Mouse (Mus musculus) kidney, postnatal 0 days (tissue): ENCODE results near the gene Ptpn11. TPM values are rescaled to one million over a fixed set of nuclear protein-coding genes. Genes with fewer than 3 reads are reported as not detected.
A peak's percentile ranks its signal among the peaks of the same experiment; 100 is the strongest.

ENCODE experiments used
- ATAC-seq: fragments of 200-750 bp; cut with Nextera tagmentation; replicated peaks from 2 replicates; pipeline ENCODE4 v1.8.0; 2017; ENCODE audit warnings: low read depth, moderate number of reproducible peaks, moderate TSS enrichment, moderate library complexity; ENCODE audit not compliant: low FRiP score
- DNase-seq: peaks from one replicate; pipeline ENCODE4 v3.0.0-alpha.2; 2016; ENCODE audit warnings: low spot score
- H3K27ac ChIP-seq: fragments of 300-500 bp; sonication (generic); 2 replicates; pipeline ENCODE4 v1.5.1; 2014; ENCODE audit warnings: mild to moderate bottlenecking
- H3K27me3 ChIP-seq: fragments of 300-500 bp; sonication (generic); 2 replicates; pipeline ENCODE4 v1.6.1; 2014; ENCODE audit warnings: low read length, mixed read lengths; ENCODE audit not compliant: insufficient read depth
- H3K36me3 ChIP-seq: fragments of 300-500 bp; sonication (generic); 2 replicates; pipeline ENCODE4 v1.6.1; 2014; ENCODE audit warnings: low read length, mixed read lengths; ENCODE audit not compliant: insufficient read depth
- H3K4me1 ChIP-seq: fragments of 300-500 bp; sonication (generic); replicated peaks from 2 replicates; pipeline ENCODE4 v1.6.1; 2014; ENCODE audit warnings: antibody characterized with exemption, low read length, mixed read lengths; ENCODE audit not compliant: insufficient read depth
- H3K4me2 ChIP-seq: fragments of 300-500 bp; sonication (generic); 2 replicates; pipeline ENCODE4 v1.6.1; 2014; ENCODE audit warnings: mild to moderate bottlenecking, low read length, moderate library complexity, mixed read lengths
- H3K4me3 ChIP-seq: fragments of 300-500 bp; sonication (generic); replicated peaks from 2 replicates; pipeline ENCODE4 v1.5.1; 2014; ENCODE audit warnings: low read depth, low read length
- H3K9ac ChIP-seq: fragments of 300-500 bp; sonication (generic); 2 replicates; pipeline ENCODE4 v1.6.1; 2014; ENCODE audit warnings: low read depth, low read length
- H3K9me3 ChIP-seq: fragments of 300-500 bp; sonication (generic); replicated peaks from 2 replicates; pipeline ENCODE4 v1.6.1; 2016; ENCODE audit warnings: low read length, inconsistent platforms, mixed read lengths
- CTCF ChIP-seq: IDR thresholded peaks from 2 replicates; pipeline ENCODE4 v1.5.1; 2016; ENCODE audit warnings: antibody characterized with exemption, low read depth, mild to moderate bottlenecking, moderate library complexity
- WGBS: fragments of 180-500 bp; shearing (Covaris S2); extraction: QIAGEN DNeasy Blood & Tissue Kit; methylation state at CpG from one replicate; pipeline ENCODE4 v1.1.7; 2014; 5-methylcytosine and 5-hydroxymethylcytosine counted together
- polyA plus RNA-seq: library from polyadenylated mRNA; unstranded; fragments of >200 nt; fragmentation: Nextera tagmentation; extraction: Ambion mirVana; gene quantifications from 2 replicates; pipeline ENCODE4 v1.2.1, GENCODE M21; 2015

The Ptpn11 gene
- polyA plus RNA-seq, 1 experiment from 2014 or later, result 20.0 TPM

- DNase-seq (no peak), ATAC-seq (no peak)
- Histone ChIP-seq H3K36me3 (peaks cover 52% of the 10 kb centered on the region), H3K9me3 (no peaks in the 10 kb centered on the region), H3K4me3 (no peak overlapping the region), H3K9ac (no peak overlapping the region), H3K27me3 (no peaks in the 10 kb centered on the region), H3K27ac (no peak overlapping the region), H3K4me2 (no peak overlapping the region), H3K4me1 (0 out of 2 replicates have a peak, but pooled peaks cover 11% of the 10 kb centered on the region)
- WGBS, result 65% methylated on average over 13 of the region's 13 CpGs
- no peak for TF ChIP-seq CTCF
These were observed 46.6 kb downstream of the Ptpn11 start for GRCm38 (mm10) chr5:121144441-121145238.

DNA sequence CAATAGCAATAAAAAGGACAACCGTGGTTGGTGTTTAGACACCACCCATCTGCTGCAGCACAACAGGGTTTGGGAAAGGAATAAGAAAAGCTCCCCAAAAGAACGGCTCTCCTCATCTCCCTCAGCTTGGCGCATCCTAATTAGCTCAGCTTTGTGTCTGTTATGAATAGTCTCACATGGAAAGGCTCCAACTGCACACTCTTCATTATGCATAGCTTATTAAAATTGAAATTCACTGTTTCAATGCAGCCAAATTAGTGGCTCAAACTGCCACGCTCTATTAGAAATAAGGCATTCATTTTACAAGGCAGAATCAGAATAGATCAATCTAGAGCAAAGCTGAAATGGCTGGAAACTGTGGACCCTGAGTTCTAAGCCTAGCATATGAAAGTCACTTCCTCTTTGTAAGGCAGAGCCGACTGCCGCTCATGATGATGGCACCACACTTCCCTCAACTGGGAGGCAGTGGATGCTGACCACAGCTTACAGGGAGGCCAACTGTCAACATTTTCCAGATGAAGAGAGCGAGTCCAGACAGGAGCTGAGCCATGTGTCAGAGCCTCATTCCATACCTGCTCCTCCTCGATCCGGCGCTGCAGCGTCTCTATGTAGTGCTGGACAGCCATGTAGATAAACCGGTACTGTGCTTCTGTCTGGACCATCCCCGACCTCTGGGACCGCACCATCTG is 48.6 kb downstream of the Ptpn11 start:
- H3K4me3 ChIP-seq, result no peak overlapping the region
- H3K27ac ChIP-seq, result no peak overlapping the region
- no peaks in the 10 kb centered on the region for H3K9me3 ChIP-seq
- no peaks in the 10 kb centered on the region for H3K27me3 ChIP-seq
- TF ChIP-seq CTCF, result no peak
- 96% methylated on average over 14 of the region's 14 CpGs for WGBS
- H3K4me2 ChIP-seq, result no peak overlapping the region
- H3K9ac ChIP-seq, result no peak overlapping the region
- H3K4me1 ChIP-seq, result 0 out of 2 replicates have a peak, but pooled peaks cover 11% of the 10 kb centered on the region
- ATAC-seq (no peak), DNase-seq (no peak)
- peaks cover 62% of the 10 kb centered on the region for H3K36me3 ChIP-seq

GRCm38 (mm10) chr5:121140276-121140675 is 50.9 kb downstream of the Ptpn11 start:
- no peak overlapping the region for H3K27ac ChIP-seq
- H3K27me3 ChIP-seq, result no peaks in the 10 kb centered on the region
- no peak overlapping the region for H3K9ac ChIP-seq
- DNase-seq (no peak), ATAC-seq (no peak)
- no peaks in the 10 kb centered on the region for H3K4me1 ChIP-seq
- no peak overlapping the region for H3K4me2 ChIP-seq
- no peak for TF ChIP-seq CTCF
- H3K9me3 ChIP-seq, result no peaks in the 10 kb centered on the region
- 74% methylated on average over 7 of the region's 7 CpGs for WGBS
- peaks cover 74% of the 10 kb centered on the region for H3K36me3 ChIP-seq
- H3K4me3 ChIP-seq, result no peak overlapping the region

- Histone ChIP-seq H3K4me3 (no peak overlapping the region), H3K36me3 (peaks cover 79% of the 10 kb centered on the region), H3K4me1 (no peaks in the 10 kb centered on the region), H3K27ac (no peak overlapping the region), H3K9ac (no peak overlapping the region), H3K4me2 (no peak overlapping the region), H3K27me3 (no peaks in the 10 kb centered on the region), H3K9me3 (no peaks in the 10 kb centered on the region)
- no peak for DNase-seq
- 97% methylated on average over 8 of the region's 8 CpGs for WGBS
- TF ChIP-seq CTCF, result no peak
- no peak for ATAC-seq
These were observed 54.1 kb downstream of the Ptpn11 start for GRCm38 (mm10) chr5:121137125-121137524.

DNA sequence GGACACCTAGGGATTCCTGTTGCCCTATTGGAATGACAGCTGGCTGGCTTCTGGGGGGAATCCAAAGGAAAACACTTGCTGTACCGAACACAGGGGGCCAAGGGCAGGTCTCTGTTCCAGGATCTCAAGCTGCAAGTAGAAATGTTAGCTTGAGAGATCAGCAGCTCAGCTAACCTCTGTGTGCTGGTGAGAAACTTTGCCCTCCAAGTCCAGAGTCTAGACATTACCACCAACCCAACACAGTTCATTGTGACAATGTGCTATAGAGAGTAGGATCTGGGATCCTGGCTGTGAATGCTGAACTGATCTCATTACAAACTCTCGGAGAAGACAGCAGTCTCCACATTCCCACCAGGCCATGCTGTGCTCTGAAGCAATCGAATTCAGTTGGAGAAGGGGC is 59.4 kb downstream of the Ptpn11 start:
- Histone ChIP-seq H3K9me3 (no peaks in the 10 kb centered on the region), H3K4me2 (no peak overlapping the region), H3K27ac (no peak overlapping the region), H3K4me3 (no peak overlapping the region), H3K4me1 (no peaks in the 10 kb centered on the region), H3K27me3 (no peaks in the 10 kb centered on the region), H3K36me3 (peaks cover 44% of the 10 kb centered on the region), H3K9ac (no peak overlapping the region)
- DNase-seq (no peak), ATAC-seq (no peak)
- TF ChIP-seq CTCF, result no peak
- WGBS, result 79% methylated on average over 3 of the region's 3 CpGs

DNA sequence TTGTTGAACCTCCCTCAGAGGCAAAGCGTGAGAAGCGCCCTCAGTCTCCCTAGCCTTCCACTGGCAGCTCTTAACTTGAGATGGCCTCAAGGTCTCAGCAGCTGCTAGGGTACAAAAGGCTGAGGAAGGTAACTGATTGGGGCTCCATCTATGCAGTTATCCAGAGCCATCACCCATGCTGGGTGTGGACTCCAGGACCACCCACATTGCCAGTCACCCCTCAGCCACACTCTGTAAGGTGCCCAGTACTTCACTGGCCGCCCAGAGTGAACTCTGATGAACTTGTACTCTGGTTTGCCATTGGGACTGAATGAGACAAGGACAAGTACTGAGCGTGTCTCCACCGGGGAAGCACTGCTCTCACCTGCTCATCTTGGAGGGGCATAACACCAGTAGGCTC is 61.9 kb downstream of the Ptpn11 start:
- 98% methylated on average over 5 of the region's 5 CpGs for WGBS
- no peaks in the 10 kb centered on the region for H3K27me3 ChIP-seq

More for the DNA sequence above, 61.9 kb downstream of the Ptpn11 start:
- no peaks in the 10 kb centered on the region for H3K9me3 ChIP-seq
- DNase-seq (no peak), ATAC-seq (0 out of 2 replicates have a peak, but pooled peaks have one; percentile 13)
- H3K4me1 ChIP-seq, result no peaks in the 10 kb centered on the region
- no peak overlapping the region for H3K4me3 ChIP-seq
- peaks cover 22% of the 10 kb centered on the region for H3K36me3 ChIP-seq
- no peak for TF ChIP-seq CTCF
- H3K4me2 ChIP-seq, result no peak overlapping the region
- no peak overlapping the region for H3K27ac ChIP-seq
- no peak overlapping the region for H3K9ac ChIP-seq
